Mouse (Mus musculus) ovary, postnatal 36 days (tissue): ENCODE data around the gene Bhlha9.

Source experiments
- DNase-seq: peaks from one replicate; pipeline ENCODE4 v3.0.0; 2022; ENCODE audit warnings: low spot score, mixed read lengths

Gene Bhlha9

DNA sequence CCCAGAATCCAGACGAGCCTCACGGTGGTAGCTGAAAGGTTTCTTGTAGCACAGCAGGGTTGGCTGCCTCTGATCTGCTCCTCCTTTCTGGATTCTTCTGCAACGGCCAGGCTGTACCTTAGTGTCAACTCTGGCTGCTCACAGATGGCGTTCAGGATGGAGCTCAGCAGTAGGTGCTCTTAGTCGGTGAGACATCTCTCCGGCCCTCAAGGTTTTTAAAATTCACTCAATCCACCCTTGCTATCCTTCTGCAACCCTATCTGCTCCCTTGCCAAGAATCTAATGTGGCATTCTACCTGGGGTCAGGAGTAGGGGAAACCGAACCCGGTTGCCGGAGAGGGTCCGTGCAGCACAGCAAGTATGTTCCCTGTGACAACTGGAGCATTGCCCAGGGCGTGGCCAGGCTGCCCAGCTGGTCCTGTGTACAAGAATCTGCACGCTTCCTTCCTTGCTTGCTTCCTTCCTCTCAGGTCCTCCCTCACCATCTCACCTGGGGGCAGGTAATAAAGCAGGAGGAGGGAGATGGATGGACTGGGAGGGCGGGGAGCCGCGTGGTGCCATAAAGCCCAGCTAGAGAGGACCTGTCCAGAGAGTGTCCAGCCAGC lies at the start of gene Bhlha9:
Gene Bhlha9 (plus strand): TSS at position 600 of the 605 bp plus-strand sequence.
- no peak for DNase-seq

DNA sequence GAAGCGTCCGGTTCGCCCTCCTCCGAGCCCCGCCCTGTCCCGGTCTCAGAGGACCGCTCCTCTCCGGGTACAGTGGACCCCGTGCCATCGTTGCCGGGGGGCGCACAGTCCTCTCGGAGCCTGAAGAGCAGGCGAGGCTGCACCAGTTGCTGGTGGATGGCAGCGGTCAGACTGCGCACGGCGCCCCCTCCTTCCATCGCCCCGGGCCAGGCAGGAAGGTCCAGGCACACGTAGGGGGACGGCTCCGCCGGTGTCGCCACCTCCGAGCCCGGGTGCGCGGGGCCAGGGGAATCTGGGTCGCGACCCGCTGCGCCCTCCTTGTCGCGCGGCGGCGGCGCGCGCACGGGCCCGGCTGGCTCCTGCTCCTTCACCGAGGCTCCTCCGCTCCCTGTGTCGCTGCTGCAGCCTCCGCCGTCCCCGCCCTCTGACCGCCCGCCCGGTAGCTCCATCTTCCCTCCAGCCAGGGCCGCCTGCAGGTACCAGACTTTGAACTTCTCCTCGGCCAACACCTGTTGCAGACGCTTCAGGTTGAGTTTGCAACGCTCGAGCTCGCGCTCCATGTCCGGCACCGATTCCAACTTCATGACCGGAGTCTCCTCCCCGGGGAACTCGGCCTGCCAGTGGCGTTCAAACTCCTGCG lies 49.6 kb upstream of the Bhlha9 start:
- peak; percentile 47 for DNase-seq

GRCm38 (mm10) chr11:76623206-76623961 lies 48.9 kb upstream of the Bhlha9 start:
- peak; percentile 83 for DNase-seq

DNA sequence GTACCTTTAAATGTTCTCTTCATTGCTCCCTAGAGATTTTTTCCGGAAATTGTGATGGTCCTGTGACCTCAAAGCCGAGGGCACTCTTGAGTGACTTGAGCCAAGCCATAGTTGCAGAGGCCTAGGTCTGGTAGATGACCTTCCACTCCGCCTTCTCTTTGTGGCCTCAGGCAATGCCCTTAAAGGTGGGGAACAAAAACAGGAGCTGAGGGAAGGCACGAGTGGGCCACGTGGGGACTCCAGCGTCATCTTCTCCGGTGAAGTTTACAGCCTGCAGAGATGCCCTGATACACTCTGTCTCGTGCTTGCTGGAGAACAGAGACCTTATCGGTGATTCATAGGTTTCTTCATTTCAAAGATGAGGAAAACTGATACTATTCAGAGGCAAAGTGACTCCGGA lies 48.2 kb upstream of the Bhlha9 start:
- DNase-seq: no peak

- no peak for DNase-seq
Observed at GRCm38 (mm10) chr11:76624881-76625280, 47.4 kb upstream of the Bhlha9 start.

- no peak for DNase-seq
Observed at GRCm38 (mm10) chr11:76628613-76629012, 43.7 kb upstream of the Bhlha9 start.

DNA sequence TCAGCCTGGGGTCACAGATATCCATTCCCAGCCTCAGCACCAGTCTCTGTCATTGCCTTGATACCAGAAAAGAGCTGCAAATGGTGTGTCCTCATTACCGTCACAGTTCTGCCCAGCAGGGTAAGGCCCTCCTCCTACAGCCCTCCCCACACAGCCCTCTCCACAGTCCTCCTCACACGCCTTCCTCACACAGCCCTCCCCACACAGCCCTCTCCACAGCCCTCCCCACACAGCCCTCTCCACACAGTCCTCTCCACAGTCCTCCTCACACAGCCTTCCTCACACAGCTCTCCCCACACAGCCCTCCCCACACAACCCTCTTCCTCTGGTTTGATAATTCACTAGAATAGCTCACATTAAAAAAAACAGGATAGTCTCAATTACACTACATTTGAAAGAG lies 42.2 kb upstream of the Bhlha9 start:
- DNase-seq: no peak

DNA sequence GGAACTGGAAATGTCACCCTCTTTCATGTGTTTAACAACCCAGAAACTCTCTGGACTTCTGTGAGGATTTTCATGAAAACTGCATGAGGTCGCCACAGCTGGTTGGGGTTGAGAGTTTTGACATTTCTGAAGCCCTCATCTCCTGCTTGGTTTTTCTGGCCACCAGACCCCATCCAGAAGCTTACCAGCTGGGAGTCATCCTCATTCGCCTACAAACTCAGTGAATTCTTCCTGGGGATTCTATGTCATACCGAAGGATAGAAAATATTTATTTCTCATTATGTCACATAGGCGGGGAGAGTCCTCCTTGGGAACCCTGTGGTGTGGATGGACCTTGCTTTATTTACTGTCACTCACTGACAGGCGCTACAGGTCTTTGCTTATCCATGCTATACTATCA lies 41.8 kb upstream of the Bhlha9 start:
- DNase-seq: no peak

DNA sequence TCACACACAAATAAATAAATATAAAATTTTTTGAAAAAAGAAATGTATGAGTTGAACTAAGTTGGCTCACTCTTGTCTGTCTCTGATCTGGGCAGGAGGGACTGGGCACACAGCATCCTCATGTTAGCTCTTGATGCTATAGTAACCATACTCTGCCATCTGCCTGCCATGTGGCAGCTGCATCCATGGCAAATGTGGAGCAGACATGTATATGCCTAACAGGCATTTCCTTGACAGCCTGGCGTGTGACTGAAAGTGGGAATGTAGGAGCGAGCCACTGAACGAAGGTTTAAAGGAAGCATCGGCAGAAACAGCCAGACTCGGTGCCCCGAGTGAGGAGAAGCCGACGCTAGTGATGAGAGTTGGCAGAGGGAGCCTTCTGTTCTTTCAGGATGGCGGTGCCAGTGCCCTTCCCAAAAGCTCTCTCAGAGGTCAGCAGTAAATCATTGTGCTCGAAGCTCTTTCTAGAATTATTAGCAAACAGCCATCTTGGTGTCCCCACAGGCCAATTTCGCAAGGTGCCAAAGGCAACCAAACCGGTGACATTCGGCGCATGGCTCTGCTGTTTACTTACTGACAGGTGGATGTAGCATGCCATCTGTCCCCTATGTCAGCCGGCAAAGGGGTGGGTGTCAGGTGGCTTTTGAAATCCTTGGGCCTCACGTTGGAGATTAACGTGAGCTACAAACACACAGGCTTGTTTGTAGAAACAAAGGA lies 32.8 kb upstream of the Bhlha9 start:
- no peak for DNase-seq

- DNase-seq: no peak
Observed at GRCm38 (mm10) chr11:76640231-76640630, 32.0 kb upstream of the Bhlha9 start.

DNA sequence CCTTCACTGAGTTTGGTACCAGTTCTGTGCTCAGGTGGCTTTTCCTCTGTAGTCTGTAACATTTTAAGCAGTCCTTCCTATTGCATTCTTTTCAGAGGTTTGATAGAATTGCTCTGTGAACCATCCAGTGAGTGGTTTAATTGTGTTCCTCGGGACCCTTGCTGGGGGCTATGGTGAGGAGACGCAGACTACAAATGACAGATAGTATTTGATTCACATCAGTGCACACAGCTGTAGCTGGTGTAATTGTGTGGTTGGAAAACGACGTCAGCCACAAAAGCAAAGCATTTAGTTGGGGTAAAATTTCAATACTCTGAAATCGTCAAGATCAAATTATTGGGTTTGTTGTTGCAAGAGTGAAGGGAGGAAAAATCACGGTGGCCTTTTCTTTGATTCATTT lies 28.0 kb upstream of the Bhlha9 start:
- DNase-seq: no peak

- no peak for DNase-seq
Observed at GRCm38 (mm10) chr11:76645036-76645435, 27.2 kb upstream of the Bhlha9 start.

DNA sequence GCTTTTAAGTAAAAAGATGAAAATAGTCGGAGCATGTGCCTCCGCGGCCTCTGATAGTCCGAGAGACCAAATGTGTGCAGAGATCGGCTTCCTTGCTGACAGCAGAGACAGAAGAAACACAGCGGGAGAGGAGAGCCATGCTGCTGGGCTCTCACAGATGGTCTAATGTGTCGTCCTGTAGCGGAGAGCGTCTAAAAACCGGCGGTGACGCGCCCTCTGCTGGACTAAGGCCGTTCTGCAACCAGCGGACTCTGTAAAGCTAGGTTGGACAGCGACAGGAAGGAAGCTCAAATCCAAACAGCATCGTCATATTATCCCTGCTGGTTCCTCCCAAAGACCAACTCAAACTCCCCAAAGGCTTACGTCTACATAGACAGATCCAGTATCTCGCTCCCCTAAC lies 26.3 kb upstream of the Bhlha9 start:
- peak; percentile 87 for DNase-seq

DNA sequence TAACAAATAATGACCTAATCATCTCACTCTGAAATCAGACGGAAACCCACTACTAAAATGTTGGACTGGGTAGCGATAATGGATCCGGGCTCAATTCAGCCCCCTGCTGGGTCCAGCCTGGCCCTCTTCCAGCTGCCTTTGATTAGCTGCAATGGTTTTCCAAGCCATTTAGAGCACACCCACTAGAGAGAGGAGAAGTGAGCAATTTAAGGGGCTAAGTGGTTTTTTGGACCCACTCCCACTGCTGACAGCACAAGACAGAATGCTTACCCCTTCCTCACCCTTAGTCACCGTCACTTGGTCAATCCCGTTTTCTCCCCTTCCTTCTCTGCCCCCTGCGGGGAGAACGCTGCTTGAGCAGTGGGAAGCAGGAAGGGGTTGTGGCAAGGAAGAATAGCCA lies 25.2 kb upstream of the Bhlha9 start:
- no peak for DNase-seq

GRCm38 (mm10) chr11:76647500-76647899 lies 24.8 kb upstream of the Bhlha9 start:
- peak; percentile 78 for DNase-seq

DNA sequence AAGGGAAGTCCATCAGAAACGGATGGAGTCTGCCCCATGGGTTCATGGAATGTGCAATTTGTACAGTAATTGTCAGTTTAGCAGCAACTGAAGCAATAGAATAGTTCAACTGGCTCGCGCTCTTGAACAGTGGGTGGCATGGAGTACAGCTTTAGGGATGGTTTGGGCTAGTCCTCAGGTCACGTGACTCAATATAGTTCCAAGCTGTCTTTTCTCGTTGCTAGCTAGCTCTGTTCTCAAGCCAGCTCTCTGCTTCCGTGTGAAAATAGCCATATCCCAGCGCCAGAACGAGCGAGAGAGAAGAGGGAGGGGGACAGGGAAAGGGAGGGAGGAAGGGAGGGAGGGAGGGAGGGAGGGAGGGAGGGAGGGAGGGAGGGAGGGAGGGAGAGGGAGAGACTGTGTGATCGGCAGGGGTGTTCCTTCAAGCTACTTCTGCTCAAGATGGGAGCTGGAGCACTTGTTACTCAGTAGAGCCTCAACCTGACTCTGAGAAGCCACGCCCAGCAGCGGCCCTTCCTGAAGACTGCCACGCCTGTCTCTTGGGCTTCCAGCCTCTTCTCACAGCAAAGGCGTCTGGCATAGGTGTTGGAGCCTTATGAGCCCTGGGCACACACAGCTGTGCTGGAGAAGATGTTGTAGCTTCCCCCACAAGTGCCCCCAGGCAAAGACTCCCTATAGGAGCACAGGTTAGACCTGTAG lies 21.3 kb upstream of the Bhlha9 start:
- DNase-seq: no peak

GRCm38 (mm10) chr11:76652838-76653334 lies 19.4 kb upstream of the Bhlha9 start:
- no peak for DNase-seq

DNA sequence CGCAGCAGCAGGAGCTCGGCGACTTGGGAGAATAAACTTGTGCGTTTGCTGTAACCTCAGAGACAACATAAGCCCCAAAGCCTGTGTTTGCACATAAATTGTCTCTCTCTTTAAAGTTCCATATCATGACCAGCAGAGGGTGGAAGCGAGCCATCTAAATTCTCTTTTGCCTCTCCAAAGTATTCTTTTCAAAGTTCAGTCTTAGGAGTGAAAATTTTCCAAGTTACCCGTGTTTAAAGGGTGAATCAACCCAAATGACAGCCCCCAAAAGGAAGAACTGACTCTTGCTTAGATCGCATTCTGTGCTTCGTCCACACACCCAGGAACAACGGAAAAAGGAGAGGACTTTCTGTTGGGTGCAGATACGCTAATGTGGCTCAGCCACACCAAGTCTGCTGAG lies 17.2 kb upstream of the Bhlha9 start:
- DNase-seq: no peak

- DNase-seq: no peak
Observed at GRCm38 (mm10) chr11:76657450-76657970, 14.8 kb upstream of the Bhlha9 start.

- DNase-seq: no peak
Observed at GRCm38 (mm10) chr11:76659138-76659930, 12.9 kb upstream of the Bhlha9 start.
